Mouse (Mus musculus) hindbrain, postnatal 0 days (tissue): ENCODE measurements at regions not wholly inside any gene's neighbourhood (a gene's known extent, or its start where the extent isn't known, plus 50 kb on each side); places are given as distances from the start of the nearest gene placed in this dataset.

Experiments
- ATAC-seq: fragments of 200-750 bp; cut with Nextera tagmentation; 2 replicates; pipeline ENCODE4 v1.8.0; 2017; ENCODE audit warnings: mild to moderate bottlenecking, moderate TSS enrichment, moderate library complexity
- DNase-seq: peaks from one replicate; pipeline ENCODE4 v3.0.0-alpha.2; 2015; ENCODE audit warnings: low spot score
- H3K27ac ChIP-seq: fragments of 300-500 bp; sonication (generic); 2 replicates; pipeline ENCODE4 v1.5.1; 2014; ENCODE audit warnings: mild to moderate bottlenecking
- H3K27me3 ChIP-seq: fragments of 300-500 bp; sonication (generic); 2 replicates; pipeline ENCODE4 v1.6.1; 2014; ENCODE audit warnings: low read length, mixed read lengths; ENCODE audit not compliant: insufficient read depth
- H3K36me3 ChIP-seq: fragments of 300-500 bp; sonication (generic); 2 replicates; pipeline ENCODE4 v1.6.1; 2014; ENCODE audit warnings: low read length, mixed read lengths; ENCODE audit not compliant: insufficient read depth
- H3K4me1 ChIP-seq: fragments of 300-500 bp; sonication (generic); 2 replicates; pipeline ENCODE4 v1.6.1; 2014; ENCODE audit warnings: antibody characterized with exemption, low read length, mixed read lengths; ENCODE audit not compliant: insufficient read depth
- H3K4me2 ChIP-seq: fragments of 300-500 bp; sonication (generic); 2 replicates; pipeline ENCODE4 v1.6.1; 2014; ENCODE audit warnings: low read depth, mild to moderate bottlenecking, low read length, moderate library complexity, mixed read lengths
- H3K4me3 ChIP-seq: fragments of 300-500 bp; sonication (generic); 2 replicates; pipeline ENCODE4 v1.5.1; 2014; ENCODE audit warnings: low read length
- H3K9ac ChIP-seq: fragments of 300-500 bp; sonication (generic); replicated peaks from 2 replicates; pipeline ENCODE4 v1.6.1; 2014; ENCODE audit warnings: mild to moderate bottlenecking, low read length, moderate library complexity, mixed read lengths
- H3K9me3 ChIP-seq: fragments of 300-500 bp; sonication (generic); 2 replicates; pipeline ENCODE4 v1.6.1; 2016; ENCODE audit warnings: low read length, mixed read lengths
- CTCF ChIP-seq: IDR thresholded peaks from 2 replicates; pipeline ENCODE4 v1.5.1; 2016; ENCODE audit warnings: antibody characterized with exemption, control low read depth, low read depth
- WGBS: fragments of 180-500 bp; shearing (Covaris S2); extraction: QIAGEN DNeasy Blood & Tissue Kit; methylation state at CpG from one replicate; pipeline ENCODE4 v1.1.7; 2014; 5-methylcytosine and 5-hydroxymethylcytosine counted together

DNA sequence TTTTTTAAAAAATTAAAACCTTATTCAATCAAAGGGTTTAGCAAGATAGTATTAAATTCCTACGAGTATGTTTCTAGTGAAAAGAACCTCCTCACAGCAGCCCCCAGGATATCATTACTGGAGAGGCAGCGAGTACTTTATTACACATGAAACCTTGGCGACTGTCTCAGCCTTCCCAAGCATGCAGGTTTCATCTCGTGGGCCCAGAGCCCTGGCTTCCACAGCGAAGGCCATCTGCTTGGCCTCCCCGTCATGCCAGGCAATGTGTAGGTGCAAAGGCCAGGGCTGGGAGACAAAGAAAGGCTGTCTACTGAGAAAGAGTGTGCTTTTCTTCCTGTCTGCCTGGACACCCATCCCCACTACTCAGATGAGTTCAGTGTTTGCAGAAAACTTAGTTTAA lies 247.0 kb downstream of the Ptprc start:
- no peak for TF ChIP-seq CTCF
- no peak overlapping the region for H3K4me3 ChIP-seq
- ATAC-seq, result peak; percentile 86
- H3K4me1 ChIP-seq, result peaks cover 10% of the 10 kb centered on the region
- H3K27me3 ChIP-seq, result no peaks in the 10 kb centered on the region
- H3K27ac ChIP-seq, result peak overlapping the region; percentile 78
- 8% methylated on average over 6 of the region's 6 CpGs for WGBS
- peak overlapping the region; percentile 44 for H3K4me2 ChIP-seq
- H3K36me3 ChIP-seq, result peaks cover 12% of the 10 kb centered on the region; the same call in 1 of the 2 replicates
- H3K9ac ChIP-seq, result no peak overlapping the region
- no peaks in the 10 kb centered on the region for H3K9me3 ChIP-seq
- peak; percentile 84 for DNase-seq

DNA sequence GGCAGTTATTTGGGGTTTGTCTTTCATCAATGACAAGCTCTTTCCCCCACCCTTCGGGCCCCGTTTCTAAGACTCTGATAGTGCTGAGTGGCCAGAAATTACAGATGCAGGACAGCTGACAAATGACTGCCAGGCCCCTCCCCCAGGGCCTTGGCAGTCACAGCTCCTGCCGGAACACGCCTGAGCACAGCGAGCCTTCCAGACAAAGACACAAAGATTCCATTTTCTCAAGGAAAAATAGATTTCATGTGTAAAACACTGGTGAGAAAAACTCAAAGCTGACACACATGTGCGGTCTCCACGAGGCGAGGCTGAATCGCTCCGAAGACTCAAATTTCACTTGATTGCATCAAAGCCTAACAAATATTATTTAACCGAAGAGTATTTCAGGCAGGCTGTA lies 247.6 kb downstream of the Ptprc start:
- peak overlapping the region; percentile 37; the same call in 1 of the 2 replicates for H3K9ac ChIP-seq
- H3K27ac ChIP-seq, result peak overlapping the region; percentile 78
- WGBS, result 8% methylated on average over 11 of the region's 11 CpGs
- H3K27me3 ChIP-seq, result no peaks in the 10 kb centered on the region
- peaks cover 10% of the 10 kb centered on the region for H3K4me1 ChIP-seq
- DNase-seq, result peak; percentile 87
- peak overlapping the region; percentile 44 for H3K4me2 ChIP-seq
- H3K36me3 ChIP-seq, result peaks cover 12% of the 10 kb centered on the region; the same call in 1 of the 2 replicates
- no peaks in the 10 kb centered on the region for H3K9me3 ChIP-seq
- H3K4me3 ChIP-seq, result peak overlapping the region; percentile 4; the same call in 1 of the 2 replicates
- no peak for TF ChIP-seq CTCF
- ATAC-seq, result peak; percentile 90

DNA sequence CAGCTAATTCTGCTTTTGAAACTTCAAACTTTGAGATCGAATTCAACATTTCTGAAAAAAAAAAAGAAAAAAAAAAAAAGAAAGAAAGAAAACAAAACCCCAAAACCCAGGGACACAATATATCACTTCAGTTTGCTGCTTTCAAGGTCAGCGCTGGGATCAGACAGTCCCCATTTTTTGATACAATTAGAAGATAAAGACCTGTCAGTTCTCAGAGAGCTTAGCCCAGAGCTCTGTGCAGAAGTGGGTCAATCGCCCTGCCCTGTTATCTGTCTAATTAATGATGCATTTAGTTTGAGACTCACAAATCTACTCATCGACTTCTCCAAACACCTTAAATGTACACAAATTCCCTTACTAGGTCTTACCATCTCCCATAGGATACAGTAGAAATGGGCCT lies 249.2 kb downstream of the Ptprc start:
- DNase-seq (no peak), ATAC-seq (no peak)
- no peak overlapping the region for H3K4me2 ChIP-seq
- H3K4me1 ChIP-seq, result peaks cover 10% of the 10 kb centered on the region
- 0 out of 2 replicates have a peak overlapping the region, but pooled peaks have one; percentile 20 for H3K27ac ChIP-seq
- 0 out of 2 replicates have a peak, but pooled peaks cover under 1% of the 10 kb centered on the region for H3K36me3 ChIP-seq
- H3K27me3 ChIP-seq, result no peaks in the 10 kb centered on the region
- H3K4me3 ChIP-seq, result no peak overlapping the region
- no peak for TF ChIP-seq CTCF
- no peaks in the 10 kb centered on the region for H3K9me3 ChIP-seq
- H3K9ac ChIP-seq, result no peak overlapping the region
- WGBS, result 53% methylated on average over 4 of the region's 4 CpGs

DNA sequence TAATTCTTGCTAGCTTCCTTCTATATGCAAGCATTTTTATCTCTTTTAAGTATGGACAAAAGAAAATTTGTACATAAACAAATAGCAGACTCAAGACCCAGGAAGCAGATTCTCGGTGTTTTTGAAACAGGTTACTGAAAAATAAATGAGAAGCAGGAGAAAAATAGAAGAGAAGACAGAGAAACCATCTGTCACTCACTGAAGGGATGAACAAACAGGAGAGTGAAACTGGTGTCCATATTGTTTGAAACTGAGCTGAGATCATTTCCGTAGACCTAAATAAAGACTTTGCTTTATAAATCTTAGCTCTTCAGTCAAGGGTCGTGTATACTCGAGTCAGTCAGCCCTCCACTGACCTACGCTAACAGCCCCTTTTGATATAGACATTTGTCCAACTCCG lies 251.4 kb downstream of the Ptprc start:
- ATAC-seq (no peak), DNase-seq (no peak)
- no peaks in the 10 kb centered on the region for H3K27me3 ChIP-seq
- peaks cover 3% of the 10 kb centered on the region for H3K4me1 ChIP-seq
- H3K27ac ChIP-seq, result no peak overlapping the region
- 83% methylated on average over 6 of the region's 6 CpGs for WGBS
- no peak overlapping the region for H3K4me2 ChIP-seq
- no peaks in the 10 kb centered on the region for H3K9me3 ChIP-seq
- H3K4me3 ChIP-seq, result no peak overlapping the region
- H3K9ac ChIP-seq, result no peak overlapping the region
- H3K36me3 ChIP-seq, result no peaks in the 10 kb centered on the region
- no peak for TF ChIP-seq CTCF

DNA sequence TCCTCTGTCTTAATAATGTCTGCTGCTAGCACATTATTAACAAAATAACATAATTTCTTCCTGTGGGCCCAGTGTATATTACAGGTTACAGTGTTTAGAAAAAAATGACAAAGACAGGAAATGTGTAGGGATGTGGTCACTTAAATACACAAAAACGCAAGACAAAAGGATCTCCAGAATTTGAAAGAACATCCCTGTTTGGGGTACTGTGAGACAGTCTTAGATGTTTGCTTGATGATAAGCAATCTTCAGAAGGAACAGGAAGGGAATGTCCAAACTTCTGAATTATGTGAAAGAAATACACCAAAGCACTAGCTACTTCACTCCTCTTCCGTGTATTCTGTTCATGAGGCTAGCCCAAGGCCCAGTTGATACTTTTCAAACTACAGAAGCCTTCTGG lies 251.8 kb downstream of the Ptprc start:
- DNase-seq (no peak), ATAC-seq (no peak)
- Histone ChIP-seq H3K4me3 (no peak overlapping the region), H3K9ac (no peak overlapping the region), H3K27ac (no peak overlapping the region), H3K4me1 (peaks cover 3% of the 10 kb centered on the region), H3K9me3 (no peaks in the 10 kb centered on the region), H3K36me3 (no peaks in the 10 kb centered on the region), H3K4me2 (no peak overlapping the region), H3K27me3 (no peaks in the 10 kb centered on the region)
- 86% methylated on average over 2 of the region's 2 CpGs for WGBS
- TF ChIP-seq CTCF, result no peak

DNA sequence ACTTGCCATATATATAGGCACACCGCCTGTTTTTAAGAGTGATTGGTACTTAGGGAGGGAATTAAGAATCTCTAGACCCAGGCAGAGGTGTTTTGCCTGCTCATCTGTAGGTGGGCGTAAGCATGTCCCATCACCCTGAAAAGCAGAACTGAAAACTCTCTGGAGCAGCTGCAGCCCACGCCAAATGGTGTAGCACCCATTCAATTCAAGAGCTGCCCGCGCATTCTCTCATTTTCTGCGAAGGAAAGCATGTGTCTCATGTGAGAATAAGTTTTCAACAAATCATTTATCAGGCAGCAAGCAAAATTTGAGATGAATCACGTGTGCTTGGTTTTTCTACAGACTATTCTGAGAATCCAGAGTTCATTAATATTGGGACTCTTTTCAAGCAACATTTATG lies 252.7 kb downstream of the Ptprc start:
- Histone ChIP-seq H3K9me3 (no peaks in the 10 kb centered on the region), H3K4me1 (no peaks in the 10 kb centered on the region; the same call in 1 of the 2 replicates), H3K27me3 (no peaks in the 10 kb centered on the region), H3K4me2 (no peak overlapping the region), H3K27ac (no peak overlapping the region), H3K36me3 (no peaks in the 10 kb centered on the region), H3K9ac (no peak overlapping the region), H3K4me3 (no peak overlapping the region)
- no peak for TF ChIP-seq CTCF
- ATAC-seq (no peak), DNase-seq (no peak)
- WGBS, result 77% methylated on average over 7 of the region's 7 CpGs

DNA sequence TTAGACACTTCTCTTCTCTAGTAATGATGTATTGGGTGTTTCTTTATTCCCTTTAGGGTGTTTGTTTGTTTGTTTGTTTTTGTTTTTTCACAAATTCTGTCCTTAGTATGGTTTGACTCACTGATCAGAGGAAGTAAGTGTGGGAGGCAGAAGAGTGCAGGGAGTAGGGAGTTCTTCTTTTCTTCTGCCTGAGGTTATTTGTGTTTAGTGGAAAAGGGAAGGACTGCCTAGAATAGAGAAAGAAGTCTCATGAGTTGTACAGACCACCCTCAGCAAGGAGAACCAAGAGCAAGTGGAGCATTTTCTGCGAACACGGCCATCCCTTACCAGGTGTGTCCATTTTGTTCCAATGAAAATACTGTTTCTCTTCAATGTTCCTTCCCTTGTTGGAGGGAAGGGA lies 253.9 kb downstream of the Ptprc start:
- no peaks in the 10 kb centered on the region for H3K9me3 ChIP-seq
- H3K4me1 ChIP-seq, result no peaks in the 10 kb centered on the region
- no peak for ATAC-seq
- no peak for DNase-seq
- no peak overlapping the region for H3K4me3 ChIP-seq
- no peaks in the 10 kb centered on the region for H3K27me3 ChIP-seq
- no peaks in the 10 kb centered on the region for H3K36me3 ChIP-seq
- 82% methylated on average over 2 of the region's 2 CpGs for WGBS
- H3K9ac ChIP-seq, result no peak overlapping the region
- H3K4me2 ChIP-seq, result no peak overlapping the region
- no peak for TF ChIP-seq CTCF
- no peak overlapping the region for H3K27ac ChIP-seq
